Mouse (Mus musculus): ENCODE measurements around the gene Ranbp10. TPM values are rescaled to one million over a fixed set of nuclear protein-coding genes. Genes with fewer than 3 reads are reported as not detected.

The Ranbp10 gene
- polyA plus RNA-seq, 1 experiment from 2014 or later = 8.9 TPM

DNA sequence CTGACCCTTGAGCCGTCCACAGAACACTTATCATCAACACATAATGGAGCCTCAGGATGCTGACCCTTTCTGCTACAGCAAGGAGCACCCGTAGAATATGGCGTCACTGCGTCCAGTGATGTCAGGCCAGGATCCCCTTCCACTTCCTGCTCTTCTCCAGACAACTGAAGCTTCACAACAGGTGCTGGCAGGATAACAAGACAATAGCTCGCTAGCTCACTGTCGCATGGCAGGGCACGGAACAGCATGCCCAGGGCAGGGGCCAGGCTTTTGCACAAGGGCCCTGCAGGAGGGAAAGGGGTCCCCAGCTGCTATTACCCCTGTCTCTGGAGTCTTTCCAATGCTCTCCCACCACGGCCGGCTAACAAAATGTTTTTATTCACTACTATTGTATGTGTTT is 104.3 kb downstream of the Ranbp10 start:
- 89% methylated on average over 9 of the region's 9 CpGs for WGBS
- Histone ChIP-seq H3K9me3 (ENCODE audit: control insufficient read depth, low read length) (no peaks in the 10 kb centered on the region), H3K4me3 (ENCODE audit: low read length) (no peak overlapping the region), H3K27ac (ENCODE audit: low read depth, low read length) (no peak overlapping the region), H3K27me3 (replicated peaks; ENCODE audit: control insufficient read depth, insufficient read depth, low read length) (no peaks in the 10 kb centered on the region), H3K36me3 (ENCODE audit: control insufficient read depth, insufficient read depth, low read length) (peaks cover 24% of the 10 kb centered on the region), H3K4me1 (ENCODE audit: control insufficient read depth, insufficient read depth, low read depth, low read length) (no peaks in the 10 kb centered on the region), H3K9ac (ENCODE audit: low read depth, low read length) (no peak overlapping the region), H3K4me2 (ENCODE audit: low read length) (no peak overlapping the region)
- ATAC-seq = no peak

DNA sequence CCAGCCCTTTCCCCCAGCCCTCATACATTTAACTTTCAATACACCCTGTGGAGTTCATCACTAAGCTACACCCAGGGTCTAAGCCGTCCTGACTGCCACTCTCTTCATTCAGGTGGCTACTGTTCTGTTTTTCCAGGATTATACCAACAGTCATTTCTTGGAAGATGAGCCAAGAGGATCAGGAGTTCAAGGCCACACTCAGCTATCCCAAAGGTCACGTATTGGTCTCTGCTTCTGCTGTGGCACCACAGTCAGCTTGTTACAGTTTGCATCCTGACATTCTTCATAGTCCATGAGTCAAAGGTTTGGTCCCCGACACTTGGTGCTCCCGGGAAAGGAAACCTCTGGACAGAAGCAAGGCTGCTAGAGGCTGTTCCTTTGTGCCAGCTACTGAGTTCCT is 107.5 kb downstream of the Ranbp10 start:
- no peaks in the 10 kb centered on the region for H3K4me1 ChIP-seq (ENCODE audit: control insufficient read depth, insufficient read depth, low read depth, low read length)
- no peak overlapping the region for H3K4me2 ChIP-seq (ENCODE audit: low read length)
- ATAC-seq = no peak
- no peak overlapping the region for H3K27ac ChIP-seq (ENCODE audit: low read depth, low read length)
- no peaks in the 10 kb centered on the region for H3K27me3 ChIP-seq (replicated peaks; ENCODE audit: control insufficient read depth, insufficient read depth, low read length)
- peaks cover 20% of the 10 kb centered on the region for H3K36me3 ChIP-seq (ENCODE audit: control insufficient read depth, insufficient read depth, low read length)
- WGBS = 84% methylated on average over 4 of the region's 4 CpGs
- H3K9ac ChIP-seq (ENCODE audit: low read depth, low read length) = no peak overlapping the region
- no peaks in the 10 kb centered on the region for H3K9me3 ChIP-seq (ENCODE audit: control insufficient read depth, low read length)
- H3K4me3 ChIP-seq (ENCODE audit: low read length) = no peak overlapping the region

Other genes with a start within 250 kb of the Ranbp10 start
- 37.2 and 41.7 TPM in 2 replicates for gene Ripor1, start 222.1 kb downstream of the Ranbp10 start, polyA plus RNA-seq (2015; fragmentation: Nextera tagmentation; extraction: Ambion mirVana)
- gene Ctcf, start 190.8 kb downstream of the Ranbp10 start, polyA plus RNA-seq (2015; fragmentation: Nextera tagmentation; extraction: Ambion mirVana) = 92.7 and 93.4 TPM in 2 replicates
- 0.75 and 1.4 TPM in 2 replicates for gene Agrp, start 190.0 kb downstream of the Ranbp10 start, polyA plus RNA-seq (2015; fragmentation: Nextera tagmentation; extraction: Ambion mirVana)
- 22.0 and 22.1 TPM in 2 replicates for gene Carmil2, start 141.1 kb downstream of the Ranbp10 start, polyA plus RNA-seq (2015; fragmentation: Nextera tagmentation; extraction: Ambion mirVana)
- gene Acd, start 126.2 kb downstream of the Ranbp10 start, polyA plus RNA-seq (2015; fragmentation: Nextera tagmentation; extraction: Ambion mirVana) = 91.7 and 96.4 TPM in 2 replicates
- gene Pard6a, start 126.2 kb downstream of the Ranbp10 start, polyA plus RNA-seq (2015; fragmentation: Nextera tagmentation; extraction: Ambion mirVana) = 62.5 and 63.8 TPM in 2 replicates
- gene 4933405L10Rik, start 119.7 kb downstream of the Ranbp10 start, polyA plus RNA-seq (2015; fragmentation: Nextera tagmentation; extraction: Ambion mirVana) = 0.15 and 0.24 TPM in 2 replicates
- 17.7 and 17.9 TPM in 2 replicates for gene Enkd1, start 119.1 kb downstream of the Ranbp10 start, polyA plus RNA-seq (2015; fragmentation: Nextera tagmentation; extraction: Ambion mirVana)
- 82.7 and 82.9 TPM in 2 replicates for gene Gfod2, start 68.7 kb downstream of the Ranbp10 start, polyA plus RNA-seq (2015; fragmentation: Nextera tagmentation; extraction: Ambion mirVana)
- 0.86 and 1.4 TPM in 2 replicates for gene Tsnaxip1, start 381 bp upstream of the Ranbp10 start, polyA plus RNA-seq (2015; fragmentation: Nextera tagmentation; extraction: Ambion mirVana)
- gene Cenpt, start 25.9 kb upstream of the Ranbp10 start, polyA plus RNA-seq (2015; fragmentation: Nextera tagmentation; extraction: Ambion mirVana) = 52.3 and 54.7 TPM in 2 replicates
- gene Thap11, start 27.8 kb upstream of the Ranbp10 start, polyA plus RNA-seq (2015; fragmentation: Nextera tagmentation; extraction: Ambion mirVana) = 52.5 and 55.9 TPM in 2 replicates
- 118 and 158 TPM in 2 replicates for gene Nutf2, start 33.2 kb upstream of the Ranbp10 start, polyA plus RNA-seq (2015; fragmentation: Nextera tagmentation; extraction: Ambion mirVana)
- 47.8 and 54.4 TPM in 2 replicates for gene Edc4, start 53.5 kb upstream of the Ranbp10 start, polyA plus RNA-seq (2015; fragmentation: Nextera tagmentation; extraction: Ambion mirVana)
- gene Nrn1l, start 66.2 kb upstream of the Ranbp10 start, polyA plus RNA-seq (2015; fragmentation: Nextera tagmentation; extraction: Ambion mirVana) = 0.95 and 1.3 TPM in 2 replicates
- 11.0 and 13.3 TPM in 2 replicates for gene Pskh1, start 73.1 kb upstream of the Ranbp10 start, polyA plus RNA-seq (2015; fragmentation: Nextera tagmentation; extraction: Ambion mirVana)
- 3.3 and 4.5 TPM in 2 replicates for gene Ctrl, start 106.5 kb upstream of the Ranbp10 start, polyA plus RNA-seq (2015; fragmentation: Nextera tagmentation; extraction: Ambion mirVana)
- 81.8 and 93.0 TPM in 2 replicates for gene Psmb10, start 111.1 kb upstream of the Ranbp10 start, polyA plus RNA-seq (2015; fragmentation: Nextera tagmentation; extraction: Ambion mirVana)
- gene Lcat, start 116.0 kb upstream of the Ranbp10 start, polyA plus RNA-seq (2015; fragmentation: Nextera tagmentation; extraction: Ambion mirVana) = 6.0 and 9.9 TPM in 2 replicates
- 14.6 and 17.1 TPM in 2 replicates for gene Slc12a4, start 138.7 kb upstream of the Ranbp10 start, polyA plus RNA-seq (2015; fragmentation: Nextera tagmentation; extraction: Ambion mirVana)
- gene Dpep3, start 152.1 kb upstream of the Ranbp10 start, polyA plus RNA-seq (2015; fragmentation: Nextera tagmentation; extraction: Ambion mirVana) = not detected in 2 replicates
- 30.3 and 31.8 TPM in 2 replicates for gene Dus2, start 164.0 kb upstream of the Ranbp10 start, polyA plus RNA-seq (2015; fragmentation: Nextera tagmentation; extraction: Ambion mirVana)
- gene Dpep2nb, start 178.6 kb upstream of the Ranbp10 start, polyA plus RNA-seq (2015; fragmentation: Nextera tagmentation; extraction: Ambion mirVana) = not detected in 2 replicates
- 20.3 and 22.1 TPM in 2 replicates for gene Ddx28, start 184.5 kb upstream of the Ranbp10 start, polyA plus RNA-seq (2015; fragmentation: Nextera tagmentation; extraction: Ambion mirVana)
- 2.1 and 2.6 TPM in 2 replicates for gene Nfatc3, start 231.5 kb upstream of the Ranbp10 start, polyA plus RNA-seq (2015; fragmentation: Nextera tagmentation; extraction: Ambion mirVana)